Mouse (Mus musculus): Measurements from ENCODE around the gene Sdf2l1. TPM values are rescaled to one million over a fixed set of nuclear protein-coding genes. Genes with fewer than 3 reads are reported as not detected.

Sdf2l1 gene
- polyA plus RNA-seq, 1 experiment from 2014 or later: 145 TPM

GRCm38 (mm10) chr16:17146772-17147235 lies 14.6 kb upstream of the Sdf2l1 start, which contains the start of gene Ccdc116:
TSS of gene Ccdc116 (minus strand) at chr16:17147229.
- DNase-seq (ENCODE audit: low spot score): peak; percentile 94
- H3K4me1 ChIP-seq: peaks cover 16% of the 10 kb centered on the region
- no peaks in the 10 kb centered on the region; the same call in 1 of the 2 replicates for H3K27me3 ChIP-seq (ENCODE audit: insufficient read depth, poor library complexity, severe bottlenecking)
- H3K9me3 ChIP-seq: no peaks in the 10 kb centered on the region
- peak within 1 kb of the TSS; percentile 83 for H3K27ac ChIP-seq
- WGBS: under 1% methylated on average over 34 of the region's 34 CpGs
- H3K36me3 ChIP-seq: peaks cover 12% of the 10 kb centered on the region
- H3K4me3 ChIP-seq: peak within 1 kb of the TSS; percentile 74

GRCm38 (mm10) chr16:17144339-17144738 lies 12.2 kb upstream of the Sdf2l1 start, which contains the start of gene Ydjc:
TSS of gene Ydjc (plus strand) at chr16:17144621.
- no peaks in the 10 kb centered on the region for H3K36me3 ChIP-seq
- 18% methylated on average over 7 of the region's 7 CpGs for WGBS
- no peaks in the 10 kb centered on the region for H3K9me3 ChIP-seq
- H3K4me1 ChIP-seq: peaks cover 16% of the 10 kb centered on the region
- H3K4me3 ChIP-seq: no peak within 1 kb of the TSS
- H3K27ac ChIP-seq: no peak within 1 kb of the TSS
- no peak for DNase-seq (ENCODE audit: low spot score)
- H3K27me3 ChIP-seq (ENCODE audit: insufficient read depth, poor library complexity, severe bottlenecking): no peaks in the 10 kb centered on the region; the same call in 1 of the 2 replicates

GRCm38 (mm10) chr16:17137355-17137754 lies 5.2 kb upstream of the Sdf2l1 start:
- DNase-seq (ENCODE audit: low spot score): no peak
- Histone ChIP-seq H3K27me3 (ENCODE audit: insufficient read depth, poor library complexity, severe bottlenecking) (no peaks in the 10 kb centered on the region), H3K27ac (no peak overlapping the region), H3K36me3 (no peaks in the 10 kb centered on the region), H3K4me3 (no peak overlapping the region), H3K9me3 (no peaks in the 10 kb centered on the region), H3K4me1 (peaks cover 6% of the 10 kb centered on the region)
- WGBS: 83% methylated on average over 15 of the region's 15 CpGs

- Histone ChIP-seq H3K27me3 (ENCODE audit: insufficient read depth, poor library complexity, severe bottlenecking) (no peaks in the 10 kb centered on the region), H3K4me3 (peak overlapping the region; percentile 79), H3K27ac (peak overlapping the region; percentile 90), H3K9me3 (no peaks in the 10 kb centered on the region), H3K36me3 (no peaks in the 10 kb centered on the region; the same call in 1 of the 2 replicates), H3K4me1 (peaks cover 18% of the 10 kb centered on the region)
- DNase-seq (ENCODE audit: low spot score): no peak
- WGBS: 51% methylated on average over 7 of the region's 7 CpGs
Observed at GRCm38 (mm10) chr16:17132906-17133200, 670 bp upstream of the Sdf2l1 start.

- DNase-seq (ENCODE audit: low spot score): no peak
- Histone ChIP-seq H3K27me3 (ENCODE audit: insufficient read depth, poor library complexity, severe bottlenecking) (no peaks in the 10 kb centered on the region), H3K27ac (peak overlapping the region; percentile 90), H3K9me3 (no peaks in the 10 kb centered on the region), H3K4me1 (peaks cover 18% of the 10 kb centered on the region), H3K36me3 (no peaks in the 10 kb centered on the region; the same call in 1 of the 2 replicates), H3K4me3 (peak overlapping the region; percentile 79)
- 3% methylated on average over 43 of the region's 43 CpGs for WGBS
Observed at GRCm38 (mm10) chr16:17131191-17132088, 743 bp downstream of the Sdf2l1 start.

GRCm38 (mm10) chr16:17127292-17127691 lies 4.9 kb downstream of the Sdf2l1 start:
- peaks cover 27% of the 10 kb centered on the region for H3K4me1 ChIP-seq
- H3K4me3 ChIP-seq: no peak overlapping the region
- peak; percentile 80 for DNase-seq (ENCODE audit: low spot score)
- peaks cover 10% of the 10 kb centered on the region for H3K36me3 ChIP-seq
- H3K27ac ChIP-seq: no peak overlapping the region
- no peaks in the 10 kb centered on the region for H3K27me3 ChIP-seq (ENCODE audit: insufficient read depth, poor library complexity, severe bottlenecking)
- no peaks in the 10 kb centered on the region for H3K9me3 ChIP-seq
- WGBS: 94% methylated on average over 1 of the region's 1 CpGs

GRCm38 (mm10) chr16:17124871-17125520 lies 7.2 kb downstream of the Sdf2l1 start, which contains the start of gene 2610318N02Rik:
TSS of gene 2610318N02Rik (minus strand) at chr16:17125167.
- Histone ChIP-seq H3K36me3 (peaks cover 32% of the 10 kb centered on the region), H3K4me1 (peaks cover 18% of the 10 kb centered on the region), H3K27me3 (ENCODE audit: insufficient read depth, poor library complexity, severe bottlenecking) (no peaks in the 10 kb centered on the region), H3K9me3 (no peaks in the 10 kb centered on the region), H3K4me3 (peak within 1 kb of the TSS; percentile 68), H3K27ac (peak within 1 kb of the TSS; percentile 88)
- WGBS: 0% methylated on average over 25 of the region's 25 CpGs
- DNase-seq (ENCODE audit: low spot score): peak; percentile 97

GRCm38 (mm10) chr16:17124119-17124870 lies 7.9 kb downstream of the Sdf2l1 start:
- H3K4me1 ChIP-seq: peaks cover 18% of the 10 kb centered on the region
- peak; percentile 84 for DNase-seq (ENCODE audit: low spot score)
- no peaks in the 10 kb centered on the region for H3K27me3 ChIP-seq (ENCODE audit: insufficient read depth, poor library complexity, severe bottlenecking)
- peaks cover 39% of the 10 kb centered on the region for H3K36me3 ChIP-seq
- 4% methylated on average over 22 of the region's 22 CpGs for WGBS
- H3K9me3 ChIP-seq: no peaks in the 10 kb centered on the region
- H3K4me3 ChIP-seq: peak overlapping the region; percentile 68
- H3K27ac ChIP-seq: peak overlapping the region; percentile 88

DNA sequence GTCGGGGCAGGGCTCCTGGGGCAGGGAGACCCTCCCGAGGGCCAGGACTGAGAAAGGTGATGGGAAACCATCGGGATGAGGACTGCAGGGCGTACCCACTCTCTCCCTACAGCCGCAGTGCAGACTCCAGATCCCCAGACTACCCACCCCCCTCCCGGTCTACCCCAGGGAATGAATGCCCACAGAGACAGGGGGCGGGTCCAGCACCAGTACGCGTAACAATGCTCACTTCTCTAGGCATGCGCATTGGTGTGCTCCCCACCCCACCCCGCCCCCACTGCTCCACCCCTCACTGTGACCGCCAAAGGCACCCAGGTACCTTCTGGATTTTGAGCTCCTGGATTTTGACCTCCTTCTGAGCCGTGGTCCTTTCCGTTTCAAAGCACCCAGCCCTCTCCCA lies 10.6 kb downstream of the Sdf2l1 start:
- Histone ChIP-seq H3K27ac (no peak overlapping the region), H3K9me3 (no peaks in the 10 kb centered on the region), H3K4me1 (peaks cover 22% of the 10 kb centered on the region), H3K27me3 (ENCODE audit: insufficient read depth, poor library complexity, severe bottlenecking) (no peaks in the 10 kb centered on the region), H3K36me3 (peaks cover 60% of the 10 kb centered on the region), H3K4me3 (no peak overlapping the region)
- WGBS: 74% methylated on average over 14 of the region's 14 CpGs
- DNase-seq (ENCODE audit: low spot score): no peak

DNA sequence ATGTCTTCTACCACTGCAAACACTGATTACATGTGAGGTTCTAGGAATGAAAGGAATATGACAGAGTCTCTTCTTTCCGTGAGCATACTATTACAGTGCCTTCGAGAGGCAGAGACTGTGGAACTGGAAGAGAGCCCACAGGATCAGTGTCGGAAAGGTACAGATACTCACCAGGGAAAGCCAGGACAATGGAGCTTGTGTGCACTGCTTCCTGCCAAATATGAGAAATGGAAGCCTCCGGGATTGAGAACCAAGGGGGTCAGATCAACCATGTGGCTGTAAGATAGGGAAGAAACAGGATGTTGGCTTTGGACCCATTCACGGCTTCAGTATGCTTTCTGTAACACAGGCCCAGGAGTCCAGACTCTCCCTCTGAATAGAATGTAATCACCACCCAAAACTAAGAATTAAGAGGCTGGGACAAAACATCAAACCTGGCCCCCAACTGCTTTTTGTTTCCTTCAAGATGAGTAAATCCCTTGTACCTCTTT lies 14.8 kb downstream of the Sdf2l1 start:
- peaks cover 90% of the 10 kb centered on the region for H3K36me3 ChIP-seq
- H3K4me1 ChIP-seq: peaks cover 7% of the 10 kb centered on the region; the same call in 1 of the 2 replicates
- DNase-seq (ENCODE audit: low spot score): no peak
- no peak overlapping the region for H3K27ac ChIP-seq
- H3K9me3 ChIP-seq: no peaks in the 10 kb centered on the region
- no peak overlapping the region for H3K4me3 ChIP-seq
- no peaks in the 10 kb centered on the region for H3K27me3 ChIP-seq (ENCODE audit: insufficient read depth, poor library complexity, severe bottlenecking)
- whole genome bisulfite sequencing: 67% methylated on average over 5 of the region's 5 CpGs

GRCm38 (mm10) chr16:17110771-17111743 lies 21.1 kb downstream of the Sdf2l1 start, which contains the start of gene Ppil2:
TSS of gene Ppil2 (minus strand) at chr16:17111257.
- Histone ChIP-seq H3K4me1 (peaks cover 10% of the 10 kb centered on the region; the same call in 1 of the 2 replicates), H3K36me3 (peaks cover 60% of the 10 kb centered on the region), H3K4me3 (peak within 1 kb of the TSS; percentile 94), H3K27me3 (ENCODE audit: insufficient read depth, poor library complexity, severe bottlenecking) (no peaks in the 10 kb centered on the region), H3K27ac (peak within 1 kb of the TSS; percentile 85), H3K9me3 (no peaks in the 10 kb centered on the region)
- DNase-seq (ENCODE audit: low spot score): peak; percentile 92
- WGBS: 9% methylated on average over 38 of the region's 38 CpGs

All from heart, embryonic 10.5 days (tissue).